Mouse (Mus musculus): ENCODE measurements around the gene Ankrd65. TPM values are rescaled to one million over a fixed set of nuclear protein-coding genes. Genes with fewer than 3 reads are reported as not detected.
A peak's percentile ranks its signal among the peaks of the same experiment; 100 is the strongest.

Gene Ankrd65
- polyA plus RNA-seq, 1 experiment from 2014 or later = not detected

GRCm38 (mm10) chr4:155812665-155813181 is 22.5 kb downstream of the Ankrd65 start:
- no peak for TF ChIP-seq CTCF (IDR thresholded peaks at IDR 0.05; ENCODE audit: low read depth)
- H3K36me3 ChIP-seq (ENCODE audit: control insufficient read depth, insufficient read depth) = peaks cover 58% of the 10 kb centered on the region
- H3K9ac ChIP-seq (ENCODE audit: low read depth, low read length) = peak overlapping the region; percentile 99
- peak; percentile 36 for ATAC-seq
- H3K27me3 ChIP-seq (replicated peaks; ENCODE audit: control insufficient read depth, insufficient read depth, low read length) = no peaks in the 10 kb centered on the region
- H3K27ac ChIP-seq (ENCODE audit: low read depth, low read length) = peak overlapping the region; percentile 94
- H3K4me2 ChIP-seq (replicated peaks; ENCODE audit: low read depth) = peak overlapping the region; percentile 72
- H3K4me3 ChIP-seq (ENCODE audit: low read depth, low read length) = peak overlapping the region; percentile 100
- H3K4me1 ChIP-seq (replicated peaks; ENCODE audit: control insufficient read depth, insufficient read depth, low read length) = no peaks in the 10 kb centered on the region
- WGBS = under 1% methylated on average over 49 of the region's 49 CpGs
- no peaks in the 10 kb centered on the region for H3K9me3 ChIP-seq (ENCODE audit: control insufficient read depth)

DNA sequence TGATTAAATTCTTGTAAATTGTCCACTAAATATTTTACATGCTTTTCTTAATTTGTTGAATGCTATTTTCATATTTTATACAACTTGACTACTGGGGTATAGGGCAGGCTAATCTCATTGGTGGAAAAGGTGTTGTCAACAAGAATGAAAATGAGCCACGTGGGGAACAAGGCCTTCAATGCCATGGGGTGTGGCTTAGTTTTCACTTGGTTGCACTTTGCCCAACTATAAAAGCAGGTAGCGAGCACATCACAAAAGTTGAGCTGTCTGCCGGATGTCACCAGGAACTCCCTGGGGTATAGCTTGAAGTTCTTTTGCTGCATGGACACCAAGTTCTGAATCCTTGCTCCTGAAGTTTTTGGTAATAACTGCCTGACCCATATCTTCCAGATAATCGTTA is 27.3 kb downstream of the Ankrd65 start:
- WGBS = 51% methylated on average over 4 of the region's 4 CpGs
- H3K27ac ChIP-seq (ENCODE audit: low read depth, low read length) = no peak overlapping the region
- H3K9ac ChIP-seq (ENCODE audit: low read depth, low read length) = no peak overlapping the region
- H3K27me3 ChIP-seq (replicated peaks; ENCODE audit: control insufficient read depth, insufficient read depth, low read length) = no peaks in the 10 kb centered on the region
- no peaks in the 10 kb centered on the region for H3K4me1 ChIP-seq (replicated peaks; ENCODE audit: control insufficient read depth, insufficient read depth, low read length)
- H3K36me3 ChIP-seq (ENCODE audit: control insufficient read depth, insufficient read depth) = peaks cover 78% of the 10 kb centered on the region
- no peak overlapping the region for H3K4me2 ChIP-seq (replicated peaks; ENCODE audit: low read depth)
- peak; percentile 46 for ATAC-seq
- H3K9me3 ChIP-seq (ENCODE audit: control insufficient read depth) = no peaks in the 10 kb centered on the region
- TF ChIP-seq CTCF (IDR thresholded peaks at IDR 0.05; ENCODE audit: low read depth) = no peak
- no peak overlapping the region for H3K4me3 ChIP-seq (ENCODE audit: low read depth, low read length)

GRCm38 (mm10) chr4:155821025-155821424 is 30.8 kb downstream of the Ankrd65 start:
- Histone ChIP-seq H3K27me3 (replicated peaks; ENCODE audit: control insufficient read depth, insufficient read depth, low read length) (no peaks in the 10 kb centered on the region), H3K4me2 (replicated peaks; ENCODE audit: low read depth) (no peak overlapping the region), H3K4me3 (ENCODE audit: low read depth, low read length) (no peak overlapping the region), H3K27ac (ENCODE audit: low read depth, low read length) (no peak overlapping the region), H3K36me3 (ENCODE audit: control insufficient read depth, insufficient read depth) (peaks cover 84% of the 10 kb centered on the region), H3K9me3 (ENCODE audit: control insufficient read depth) (no peaks in the 10 kb centered on the region), H3K4me1 (replicated peaks; ENCODE audit: control insufficient read depth, insufficient read depth, low read length) (no peaks in the 10 kb centered on the region), H3K9ac (ENCODE audit: low read depth, low read length) (no peak overlapping the region)
- TF ChIP-seq CTCF (IDR thresholded peaks at IDR 0.05; ENCODE audit: low read depth) = peak; percentile 61
- WGBS = 75% methylated on average over 7 of the region's 7 CpGs
- no peak for ATAC-seq

GRCm38 (mm10) chr4:155823443-155823842 is 33.2 kb downstream of the Ankrd65 start:
- TF ChIP-seq CTCF (IDR thresholded peaks at IDR 0.05; ENCODE audit: low read depth) = no peak
- peaks cover 72% of the 10 kb centered on the region for H3K36me3 ChIP-seq (ENCODE audit: control insufficient read depth, insufficient read depth)
- no peak for ATAC-seq

DNA sequence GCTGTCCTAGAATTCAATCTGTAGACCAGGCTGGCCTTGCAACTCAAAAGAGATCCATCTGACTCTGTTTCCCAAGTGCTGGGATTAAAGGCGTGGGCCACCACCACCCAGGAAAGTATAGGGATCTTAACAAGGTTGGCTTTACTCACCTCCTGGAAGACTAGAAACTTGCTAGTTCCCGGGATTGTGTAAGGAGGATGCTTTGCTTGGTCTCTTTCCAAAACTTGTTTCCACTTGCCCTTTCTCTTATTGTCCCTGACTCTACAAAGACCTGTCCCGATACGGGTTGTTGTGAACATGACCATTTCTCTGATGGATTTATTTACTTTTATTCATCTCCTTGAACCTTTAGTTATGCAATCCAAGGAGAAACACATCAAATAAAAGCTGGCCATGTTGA is 39.6 kb downstream of the Ankrd65 start:
- WGBS = 93% methylated on average over 4 of the region's 4 CpGs

More at GRCm38 (mm10) chr4:155823443-155823842, 33.2 kb downstream of the Ankrd65 start:
- no peaks in the 10 kb centered on the region for H3K9me3 ChIP-seq (ENCODE audit: control insufficient read depth)
- H3K4me1 ChIP-seq (replicated peaks; ENCODE audit: control insufficient read depth, insufficient read depth, low read length) = no peaks in the 10 kb centered on the region
- no peak overlapping the region for H3K9ac ChIP-seq (ENCODE audit: low read depth, low read length)
- WGBS = 94% methylated on average over 16 of the region's 16 CpGs
- no peaks in the 10 kb centered on the region for H3K27me3 ChIP-seq (replicated peaks; ENCODE audit: control insufficient read depth, insufficient read depth, low read length)
- H3K4me3 ChIP-seq (ENCODE audit: low read depth, low read length) = no peak overlapping the region
- H3K27ac ChIP-seq (ENCODE audit: low read depth, low read length) = no peak overlapping the region
- no peak overlapping the region for H3K4me2 ChIP-seq (replicated peaks; ENCODE audit: low read depth)

DNA sequence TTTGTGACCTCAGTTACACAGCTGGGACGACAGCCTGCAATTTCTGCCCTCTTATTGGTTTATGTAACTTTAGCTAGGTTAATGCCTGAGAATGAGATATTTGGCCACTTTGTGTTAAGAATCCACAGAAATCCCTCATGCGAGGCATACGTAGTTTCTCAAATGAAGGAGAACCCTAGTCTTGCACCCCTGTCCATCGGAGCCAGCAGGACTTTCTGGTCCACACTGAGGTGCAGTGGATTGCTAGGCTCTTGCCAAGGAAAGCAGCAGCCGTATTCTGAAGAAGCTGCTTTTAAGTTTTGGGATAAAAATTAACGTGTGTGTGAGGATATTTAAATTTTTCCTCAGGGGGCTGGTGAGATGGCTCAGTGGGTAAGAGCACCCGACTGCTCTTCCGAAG is 40.4 kb downstream of the Ankrd65 start:
- H3K9me3 ChIP-seq (ENCODE audit: control insufficient read depth) = no peaks in the 10 kb centered on the region
- no peak overlapping the region for H3K9ac ChIP-seq (ENCODE audit: low read depth, low read length)
- ATAC-seq = no peak
- TF ChIP-seq CTCF (IDR thresholded peaks at IDR 0.05; ENCODE audit: low read depth) = no peak
- no peaks in the 10 kb centered on the region for H3K27me3 ChIP-seq (replicated peaks; ENCODE audit: control insufficient read depth, insufficient read depth, low read length)
- no peak overlapping the region for H3K27ac ChIP-seq (ENCODE audit: low read depth, low read length)
- peak overlapping the region; percentile 87 for H3K4me2 ChIP-seq (replicated peaks; ENCODE audit: low read depth)
- 0 out of 2 replicates have a peak, but pooled peaks cover 3% of the 10 kb centered on the region for H3K4me1 ChIP-seq (replicated peaks; ENCODE audit: control insufficient read depth, insufficient read depth, low read length)
- peak overlapping the region; percentile 88 for H3K4me3 ChIP-seq (ENCODE audit: low read depth, low read length)
- 51% methylated on average over 8 of the region's 8 CpGs for WGBS
- peaks cover 13% of the 10 kb centered on the region; the same call in 1 of the 2 replicates for H3K36me3 ChIP-seq (ENCODE audit: control insufficient read depth, insufficient read depth)

More for the DNA sequence above, 39.6 kb downstream of the Ankrd65 start:
- TF ChIP-seq CTCF (IDR thresholded peaks at IDR 0.05; ENCODE audit: low read depth) = no peak
- no peak overlapping the region for H3K4me3 ChIP-seq (ENCODE audit: low read depth, low read length)
- H3K9ac ChIP-seq (ENCODE audit: low read depth, low read length) = no peak overlapping the region
- H3K9me3 ChIP-seq (ENCODE audit: control insufficient read depth) = no peaks in the 10 kb centered on the region
- ATAC-seq = no peak
- H3K27me3 ChIP-seq (replicated peaks; ENCODE audit: control insufficient read depth, insufficient read depth, low read length) = no peaks in the 10 kb centered on the region
- H3K36me3 ChIP-seq (ENCODE audit: control insufficient read depth, insufficient read depth) = peaks cover 14% of the 10 kb centered on the region
- no peak overlapping the region for H3K4me2 ChIP-seq (replicated peaks; ENCODE audit: low read depth)
- 0 out of 2 replicates have a peak, but pooled peaks cover 3% of the 10 kb centered on the region for H3K4me1 ChIP-seq (replicated peaks; ENCODE audit: control insufficient read depth, insufficient read depth, low read length)
- H3K27ac ChIP-seq (ENCODE audit: low read depth, low read length) = no peak overlapping the region
